Mouse (Mus musculus) layer of hippocampus, postnatal 25 days (tissue): ENCODE data around the gene Ldlrad2. TPM values are rescaled to one million over a fixed set of nuclear protein-coding genes. Genes with fewer than 3 reads are reported as not detected.
"Not testable (repeated sequence)": the region's sequence is repeated elsewhere in the genome, so short reads cannot be mapped to it uniquely, and the experiment has no call there.

Source experiments
- DNase-seq, 2 experiments: peaks; one replicate each; pipeline ENCODE4 v3.0.0; 2022; ENCODE audit warnings: mixed read lengths in 2 of 2, low spot score in 1 of 2; ENCODE audit errors: extremely low spot score in 1 of 2
- total RNA-seq, 2 experiments: library from RNA; stranded (reverse); gene quantifications; 2 replicates each; pipeline ENCODE4 v1.2.3; 2021

Ldlrad2 gene
- not detected for total RNA-seq

DNA sequence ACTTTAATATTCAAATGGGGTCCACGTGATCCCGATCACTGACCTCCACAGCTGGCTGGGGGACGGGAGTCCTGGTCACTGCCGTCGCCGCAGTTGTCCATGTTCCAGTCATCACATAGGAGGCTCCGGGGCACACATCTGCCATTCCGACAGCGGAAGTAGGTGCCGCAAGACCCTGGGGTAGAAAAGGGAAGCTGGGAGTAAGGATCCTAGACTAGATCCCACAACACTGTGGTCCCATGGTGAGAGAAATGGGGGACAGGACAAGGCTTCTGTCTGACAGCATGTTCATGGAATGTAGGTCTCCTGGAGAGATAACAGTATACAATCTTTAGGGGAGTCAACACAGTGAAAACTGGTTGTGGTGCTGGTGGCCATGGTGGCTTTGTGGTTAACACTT is at the start of gene Ldlrad2:
TSS of gene Ldlrad2 (minus strand) at position 101 of the 400 bp plus-strand sequence.
- DNase-seq, result no peak

DNA sequence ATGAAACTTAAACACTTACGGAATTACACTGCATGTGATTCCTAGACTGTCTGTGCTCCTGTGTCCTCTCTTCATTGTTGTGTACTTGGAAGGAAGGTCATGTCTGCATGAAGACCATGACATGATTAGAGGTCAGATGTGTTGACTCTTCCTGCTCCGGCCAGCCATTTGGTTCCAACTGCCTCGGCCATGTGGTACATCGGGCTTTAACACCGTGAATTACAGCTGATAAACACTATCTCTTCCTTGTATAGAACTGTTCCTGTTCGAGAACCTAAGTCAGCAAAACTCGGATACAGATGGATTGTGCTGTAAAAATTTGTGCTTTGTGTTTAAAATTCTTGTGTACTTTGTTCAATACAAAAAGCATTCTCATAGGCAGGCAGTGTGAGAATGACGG is 48.5 kb upstream of the Ldlrad2 start:
- DNase-seq, result no peak

DNA sequence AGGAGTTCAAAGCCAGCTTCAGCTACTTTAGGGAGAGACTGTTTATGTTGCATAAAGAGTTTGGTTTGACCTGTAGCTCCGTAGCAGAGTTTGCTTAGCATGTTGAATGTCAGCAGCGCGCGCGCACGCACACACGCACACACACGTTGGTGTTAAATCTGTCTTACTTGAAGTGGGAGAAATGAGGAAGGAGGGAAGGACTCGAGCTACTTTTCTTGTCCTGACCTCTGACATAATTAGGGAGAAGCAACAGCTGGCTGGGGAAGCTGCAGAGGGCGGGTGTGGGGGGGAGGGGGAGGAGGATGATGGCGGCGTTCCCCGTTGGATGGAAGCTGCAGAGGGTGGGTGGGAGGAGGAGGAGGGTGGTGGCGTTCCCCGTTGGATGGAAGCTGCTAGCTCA is 35.9 kb upstream of the Ldlrad2 start:
- no peak for DNase-seq

DNA sequence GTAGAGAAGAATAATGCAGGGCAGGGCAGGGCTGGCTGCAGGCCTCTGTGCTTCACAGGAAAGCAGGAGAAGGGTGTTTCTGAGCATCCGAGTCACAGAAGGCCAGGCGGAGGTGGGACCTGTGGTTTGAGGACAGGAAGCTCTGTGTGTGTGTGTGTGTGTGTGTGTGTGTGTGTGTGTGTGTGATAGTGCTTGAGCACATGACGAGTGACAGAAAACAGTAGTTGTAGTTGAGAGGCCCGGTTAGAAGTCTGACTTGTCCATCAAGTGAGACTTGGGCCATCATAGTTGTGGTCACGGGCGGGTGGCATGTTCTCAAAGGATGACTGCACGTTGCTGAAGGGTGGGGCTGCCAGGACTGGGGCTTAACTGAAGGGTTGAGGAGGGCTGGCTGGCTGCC is 35.3 kb upstream of the Ldlrad2 start:
- no peak for DNase-seq

DNA sequence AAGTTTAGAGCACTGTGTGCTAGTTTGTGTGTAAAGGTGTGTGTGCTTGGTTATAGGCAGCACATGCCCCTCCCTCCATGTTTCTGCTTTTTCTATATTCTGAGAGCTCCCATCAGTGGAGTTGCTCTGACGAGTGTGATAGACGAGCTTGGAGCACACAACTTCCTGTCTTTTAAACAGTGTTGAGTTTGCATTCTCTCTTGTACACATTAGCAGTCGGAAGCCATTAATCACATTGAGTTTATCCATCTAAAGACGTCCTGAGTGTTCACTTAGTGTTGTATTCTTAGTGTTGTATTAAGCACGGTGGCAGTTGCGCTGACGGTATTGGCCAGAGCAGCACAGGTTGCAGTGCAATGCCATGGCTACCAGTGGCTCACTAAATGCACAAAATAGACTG is 34.9 kb upstream of the Ldlrad2 start:
- no peak for DNase-seq

DNA sequence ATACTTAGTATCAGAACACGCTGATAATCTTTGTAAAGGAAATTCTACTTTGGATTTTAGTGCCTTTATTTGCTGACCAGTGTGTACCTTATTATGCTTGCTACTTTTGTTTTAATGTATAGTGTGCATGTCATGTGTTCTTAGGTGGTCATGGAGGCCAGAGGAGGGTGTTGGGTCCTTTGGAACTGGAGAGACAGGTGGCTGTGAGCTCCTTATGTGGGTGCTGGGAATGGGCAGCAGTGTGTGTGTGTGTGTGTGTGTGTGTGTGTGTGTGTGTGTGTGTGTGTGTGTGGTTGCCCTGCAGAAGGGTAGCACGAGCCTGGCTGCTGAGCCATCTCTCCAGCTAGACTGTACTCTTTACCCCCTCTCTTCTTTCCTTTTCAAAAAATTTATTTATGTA is 32.7 kb upstream of the Ldlrad2 start:
- no peak for DNase-seq

DNA sequence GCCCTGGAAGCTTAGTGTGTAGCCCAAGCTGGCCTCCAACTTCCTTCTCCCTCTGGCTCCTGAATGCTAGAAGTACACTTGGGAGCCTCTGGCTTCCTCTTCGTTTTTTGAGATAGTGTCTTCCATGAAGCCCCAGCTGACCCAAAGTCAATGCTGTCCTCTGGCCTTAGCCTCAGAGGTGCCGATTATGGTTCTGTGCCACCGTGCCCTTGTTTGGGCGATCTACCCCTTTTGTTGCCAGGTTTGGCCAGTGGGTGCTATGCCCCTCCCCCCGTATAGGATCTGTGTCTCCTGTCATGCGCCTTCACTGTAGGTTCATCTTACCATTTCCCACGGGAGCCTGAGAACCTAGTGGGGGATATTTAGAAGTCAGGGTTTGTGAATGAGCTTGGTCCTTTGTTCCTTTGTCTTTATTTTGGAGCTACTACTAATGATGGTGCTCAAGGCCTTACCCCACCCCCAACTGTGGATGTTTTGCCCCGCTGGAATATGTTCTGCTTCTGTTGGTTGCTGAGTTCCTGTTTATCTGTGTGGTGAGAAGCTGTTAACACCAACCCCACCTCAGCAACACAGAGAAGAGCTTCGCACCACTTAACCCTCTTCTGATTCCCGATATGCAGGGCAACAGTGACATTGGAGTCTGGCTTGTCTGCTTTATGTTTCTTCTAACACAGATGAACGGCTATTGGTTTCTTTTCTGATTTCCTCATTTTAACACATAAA is 29.2 kb upstream of the Ldlrad2 start:
- no peak for DNase-seq

DNA sequence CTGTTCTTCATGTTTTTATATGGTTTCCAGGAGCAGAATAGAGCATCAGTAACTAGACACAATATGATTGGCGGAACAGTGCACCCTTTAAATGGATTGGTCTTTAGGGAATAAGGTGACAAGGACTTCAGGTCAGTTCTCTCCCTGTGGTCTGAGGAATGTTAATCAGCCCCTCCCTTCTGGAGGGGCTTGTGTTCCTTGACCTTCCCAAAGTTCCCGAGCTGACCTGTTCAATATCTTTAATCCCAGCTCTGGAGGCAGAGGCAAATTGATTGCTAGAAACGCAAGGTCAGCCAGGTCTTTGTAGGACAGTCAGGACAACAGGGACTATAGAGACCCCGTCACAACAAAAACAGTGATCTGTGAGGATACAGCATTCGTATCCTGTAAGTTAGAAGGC is 24.2 kb upstream of the Ldlrad2 start:
- DNase-seq, result no peak

DNA sequence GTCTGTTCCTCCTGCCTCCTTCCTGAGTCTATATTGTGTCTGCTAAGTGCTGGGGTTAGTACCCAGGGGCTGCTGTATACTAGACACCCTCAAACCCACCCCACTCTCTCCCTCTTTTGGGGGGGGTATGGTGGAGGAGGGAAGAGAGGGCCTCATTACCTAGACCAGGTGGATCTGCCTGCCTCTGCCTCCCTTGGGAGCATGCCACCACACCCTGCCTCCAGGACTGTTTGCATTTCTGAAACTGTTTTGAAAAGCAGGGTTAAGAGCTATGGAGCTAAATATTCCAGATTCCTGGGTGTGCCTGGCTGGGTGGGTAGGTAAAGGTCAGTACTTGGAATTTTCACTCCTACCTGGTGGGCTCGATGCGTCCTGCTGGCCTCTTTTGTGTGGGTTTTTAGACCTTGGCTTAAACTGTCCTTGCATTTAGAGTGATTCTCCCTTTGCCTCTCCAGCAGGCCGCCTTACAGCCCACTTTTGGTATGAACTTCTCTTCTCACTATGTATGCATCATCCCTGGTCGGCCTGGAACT is 22.8 kb upstream of the Ldlrad2 start:
- no peak for DNase-seq

DNA sequence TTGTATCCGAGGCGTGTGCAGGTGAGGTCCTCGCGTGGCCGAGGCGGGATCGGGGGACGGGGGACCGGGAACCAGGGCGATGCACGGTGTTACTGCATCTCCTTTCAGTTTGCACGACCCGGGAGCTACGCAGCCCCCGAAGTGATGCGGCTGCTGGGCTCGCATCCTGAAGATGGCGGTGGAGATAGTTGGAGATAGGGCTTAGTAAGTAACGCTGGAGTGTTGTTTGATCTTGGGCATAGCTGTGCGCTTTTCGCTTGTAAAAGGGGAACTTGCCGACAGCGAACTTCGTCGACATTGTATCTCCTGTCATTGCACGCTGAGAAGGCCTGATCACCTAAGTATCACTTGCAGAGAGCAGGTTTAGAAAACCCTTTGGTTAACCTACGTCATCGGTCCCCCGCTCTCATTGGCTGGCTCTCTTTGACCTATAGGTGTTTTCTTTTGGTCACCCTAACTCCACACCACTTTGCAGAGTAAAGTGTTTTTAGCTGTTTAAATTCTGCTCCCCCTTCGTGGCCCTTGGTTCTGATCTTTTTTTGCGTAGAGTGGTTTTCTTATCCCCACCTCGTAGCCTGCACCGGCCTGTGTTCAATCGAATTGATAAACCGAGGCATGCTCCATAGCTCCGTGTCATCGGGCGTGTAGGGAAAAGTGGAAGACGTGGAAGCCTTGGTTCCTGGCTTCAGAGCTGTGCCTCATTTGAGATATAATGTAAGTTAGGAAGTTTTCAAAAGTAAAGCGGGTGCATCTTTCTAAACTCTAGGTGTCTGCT is 20.3 kb upstream of the Ldlrad2 start:
- peak in 1 of 2 experiments; percentile 25 for DNase-seq

DNA sequence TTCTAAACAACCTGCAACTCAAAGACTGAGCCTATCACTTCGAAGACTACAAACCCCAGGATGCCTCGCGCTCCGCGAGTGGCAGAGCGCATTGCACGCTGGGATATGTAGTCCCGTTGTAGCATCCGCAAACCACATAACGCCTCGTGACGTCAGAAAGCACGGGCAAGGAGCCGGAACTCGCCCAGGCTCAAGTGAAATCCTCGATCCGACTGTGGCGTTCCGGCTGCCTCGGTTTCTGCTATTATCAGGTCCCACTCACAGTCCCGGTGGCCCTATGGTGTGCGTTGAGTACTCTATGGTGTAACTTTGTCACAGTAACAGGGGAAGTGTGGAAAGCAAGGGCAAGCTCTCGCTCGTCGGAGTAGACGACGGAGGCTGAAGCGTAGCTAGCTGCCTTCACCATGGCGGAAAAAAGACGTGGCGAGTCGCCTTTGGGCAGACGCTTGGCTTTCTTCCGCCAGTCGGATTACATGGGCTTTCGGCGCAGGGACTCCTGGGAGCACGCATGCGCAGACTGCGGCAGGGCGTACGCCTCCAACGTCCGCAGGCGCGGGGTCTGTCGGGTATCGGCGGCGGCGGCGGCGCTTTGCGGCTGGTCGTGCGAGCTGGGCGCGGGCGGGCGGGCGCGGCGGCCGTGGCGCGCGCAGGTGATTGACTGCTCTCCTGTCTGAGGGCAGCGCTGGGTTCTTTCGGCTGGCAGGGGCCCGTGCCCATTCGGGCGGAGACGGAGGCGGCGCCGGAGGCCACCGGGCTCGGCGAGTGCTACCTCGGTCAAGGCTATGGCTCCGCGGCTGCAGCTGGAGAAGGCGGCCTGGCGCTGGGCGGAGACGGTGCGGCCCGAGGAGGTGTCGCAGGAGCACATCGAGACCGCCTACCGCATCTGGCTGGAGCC is 19.5 kb upstream of the Ldlrad2 start, which contains the start of gene Usp48:
TSS of gene Usp48 (plus strand) at position 155 of the 895 bp plus-strand sequence.
- peak; percentile 97 to 98 for DNase-seq

DNA sequence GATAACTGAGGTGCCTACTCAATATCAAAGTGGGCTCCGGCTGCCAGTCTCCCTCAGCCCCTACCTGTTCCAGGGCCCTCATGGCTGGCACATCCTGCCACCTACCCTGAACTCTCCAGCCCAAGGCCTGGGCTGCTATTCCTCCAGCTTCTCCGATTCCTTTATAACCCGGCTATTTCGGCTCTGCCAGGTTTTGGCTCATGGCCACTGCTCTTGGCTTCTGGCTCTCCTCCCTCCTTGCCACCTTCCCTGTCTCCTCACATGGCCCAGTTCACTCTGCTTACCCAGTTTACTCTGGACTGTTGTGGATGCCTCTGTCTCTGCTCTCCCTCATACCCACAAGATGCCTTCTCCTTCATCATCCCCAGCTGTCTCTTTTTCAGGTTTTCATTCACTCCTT is 16.6 kb upstream of the Ldlrad2 start:
- DNase-seq, result no peak

DNA sequence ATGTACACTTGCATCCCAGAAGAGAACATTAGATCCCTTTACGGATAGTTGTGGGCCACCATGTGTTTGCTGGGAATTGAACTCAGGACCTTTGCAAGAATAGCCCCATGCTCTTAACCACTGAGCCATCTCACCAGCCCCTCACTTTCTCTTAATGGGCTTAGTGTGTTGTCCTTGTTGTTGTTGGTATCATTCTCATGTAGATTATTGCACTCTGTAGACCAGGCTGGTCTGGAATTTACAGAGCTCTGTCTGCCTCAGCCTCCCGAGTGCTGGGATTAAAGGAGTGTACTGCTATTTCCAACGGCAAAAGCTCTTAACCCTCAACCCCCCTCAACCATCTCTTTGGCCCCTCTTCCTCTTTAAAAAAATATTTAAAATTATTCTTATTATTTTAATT is 15.2 kb upstream of the Ldlrad2 start:
- DNase-seq, result no peak

DNA sequence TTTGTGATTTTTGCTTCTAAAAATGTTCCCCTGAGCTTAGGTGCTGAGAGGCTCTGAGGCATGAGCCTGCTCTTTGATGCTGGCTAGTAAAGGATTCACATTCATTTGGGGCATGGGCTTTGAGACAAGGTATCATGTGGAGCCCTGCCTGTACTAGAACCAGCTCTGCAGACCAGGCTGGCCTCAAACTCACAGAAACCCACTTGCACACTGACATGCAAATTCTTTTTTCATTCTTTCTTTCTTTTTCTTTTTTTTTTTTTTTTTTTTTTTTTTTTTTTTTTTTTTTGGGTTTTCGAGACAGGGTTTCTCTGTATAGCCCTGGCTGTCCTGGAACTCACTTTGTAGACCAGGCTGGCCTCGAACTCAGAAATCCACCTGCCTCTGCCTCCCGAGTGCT is 14.7 kb upstream of the Ldlrad2 start:
- not testable (repeated sequence) for DNase-seq

DNA sequence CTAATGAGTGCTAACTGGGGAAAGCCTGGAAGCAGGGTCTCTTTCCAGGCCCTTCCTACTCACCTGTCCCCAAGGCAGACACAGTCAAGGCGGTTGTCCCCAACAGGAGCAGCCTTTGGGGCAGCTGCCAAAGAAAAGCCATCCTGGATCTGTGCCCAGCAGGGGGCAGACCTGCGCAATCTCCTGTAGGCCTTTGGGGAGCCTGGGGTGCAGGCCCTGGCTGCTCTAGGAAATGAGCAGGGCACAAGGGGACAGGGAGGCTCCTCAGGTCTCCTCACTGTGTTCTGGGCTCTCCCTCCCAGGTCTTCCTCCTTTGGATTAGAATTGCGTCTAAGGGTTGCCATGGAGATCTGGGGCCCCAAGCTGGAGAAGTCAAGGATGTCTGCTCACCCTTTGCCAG is 7.4 kb upstream of the Ldlrad2 start:
- DNase-seq, result no peak

DNA sequence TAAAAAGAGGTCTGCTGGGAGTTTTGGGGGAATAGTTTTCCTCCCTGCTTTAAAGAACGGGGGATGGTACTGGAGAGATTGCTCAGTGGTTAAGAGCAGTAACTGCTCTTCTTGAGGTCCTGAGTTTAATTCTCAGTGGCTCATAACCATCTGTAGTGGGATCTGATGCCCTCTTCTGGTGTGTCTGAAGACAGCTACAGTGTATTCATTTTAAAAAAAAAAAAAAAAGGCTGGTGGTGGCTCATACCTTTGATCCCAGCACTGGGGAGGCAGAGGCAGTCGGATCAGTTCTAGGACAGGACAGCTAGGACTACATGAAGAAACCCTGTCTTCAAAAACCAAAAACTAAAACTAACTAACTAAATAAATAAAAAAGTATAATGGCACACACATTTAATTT is 5.9 kb upstream of the Ldlrad2 start:
- no peak for DNase-seq

DNA sequence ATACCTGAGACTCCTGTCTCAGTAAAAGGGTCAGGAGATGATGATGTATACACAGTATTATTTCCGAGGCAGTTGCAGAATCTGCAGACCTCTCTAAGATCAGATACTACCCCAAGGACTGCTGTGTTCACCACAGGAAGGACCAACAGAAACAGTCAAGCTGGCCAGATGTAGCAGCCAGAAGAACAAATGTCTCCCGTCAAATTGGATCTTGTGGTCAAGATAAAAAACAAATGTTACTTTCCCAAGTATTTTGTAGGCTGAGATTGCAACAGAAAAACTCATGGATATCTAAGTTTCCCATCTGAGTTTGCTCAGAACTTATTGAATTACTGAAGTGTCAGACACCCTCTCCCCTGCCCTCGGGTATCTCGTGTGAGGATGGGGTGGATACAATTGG is 5.4 kb upstream of the Ldlrad2 start:
- no peak for DNase-seq

DNA sequence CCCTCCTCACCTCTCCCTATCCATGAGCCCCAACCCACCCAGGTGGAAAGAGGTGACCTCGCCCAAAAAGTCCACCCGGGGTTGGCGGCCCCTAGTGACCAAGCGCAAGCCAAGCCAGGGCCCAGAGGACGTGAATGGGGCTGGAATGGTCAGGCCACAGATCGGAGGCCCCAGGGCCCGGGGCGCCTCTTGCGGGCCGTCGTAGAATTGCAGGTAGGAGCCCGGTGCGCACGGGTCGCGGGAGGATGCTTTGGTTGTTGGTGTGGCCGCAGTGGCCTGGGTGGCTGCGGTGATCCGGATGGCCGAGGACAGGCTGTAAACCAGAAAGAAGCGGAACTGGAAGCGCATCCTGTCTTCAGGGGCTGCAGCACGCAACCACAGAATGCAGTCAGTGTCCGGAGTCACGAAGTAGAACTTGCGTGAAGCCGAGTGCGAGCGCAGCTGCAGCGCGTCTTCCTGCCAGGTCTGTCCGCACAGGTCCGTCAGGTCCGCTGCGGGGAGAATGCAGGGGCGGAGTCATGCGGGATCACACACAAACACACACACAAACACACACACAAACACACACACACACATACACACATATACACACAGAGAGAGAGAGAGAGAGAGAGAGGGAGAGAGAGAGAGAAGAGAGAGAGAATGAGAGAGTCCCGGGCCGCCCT is 3.9 kb upstream of the Ldlrad2 start:
- peak; percentile 17 to 35 for DNase-seq

DNA sequence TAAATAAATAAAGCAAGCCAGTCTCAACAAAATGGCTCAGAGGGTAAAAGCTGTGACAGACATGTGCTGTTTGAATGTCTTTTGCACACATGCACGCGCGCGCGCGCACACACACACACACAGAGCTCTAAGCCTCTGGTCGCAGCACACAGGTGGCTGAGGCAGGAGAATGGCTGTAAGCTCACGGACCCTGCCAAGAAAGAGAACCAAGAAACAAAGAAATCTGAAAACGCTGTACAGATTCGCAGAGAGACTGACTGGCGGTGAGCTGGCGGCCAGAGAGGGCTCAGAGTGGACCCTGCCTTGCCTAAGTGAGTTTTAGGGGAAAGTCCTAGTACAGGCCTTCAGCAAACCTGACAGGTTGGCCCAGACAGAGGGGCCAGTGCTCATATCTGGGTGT is 3.1 kb upstream of the Ldlrad2 start:
- DNase-seq, result no peak

DNA sequence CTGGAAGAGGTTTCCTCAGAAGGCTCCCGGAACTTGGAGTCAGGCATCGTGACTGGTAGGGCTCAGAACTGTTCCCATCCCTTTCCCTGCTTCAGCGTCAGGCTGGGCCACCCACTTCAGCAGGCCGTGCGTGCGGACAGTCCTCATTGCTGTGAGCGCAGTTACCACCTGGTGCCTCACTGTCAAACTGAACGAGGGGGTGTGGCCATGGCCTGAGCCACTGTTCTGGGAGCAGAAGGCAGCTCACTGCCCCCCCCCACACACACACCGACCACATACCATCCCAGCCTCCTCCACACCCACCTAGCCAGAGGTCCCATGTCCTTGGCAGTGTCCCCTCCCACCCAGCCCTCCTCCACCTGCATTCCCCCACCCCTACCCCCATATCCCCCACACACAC is 4.5 kb downstream of the Ldlrad2 start:
- no peak for DNase-seq
